Mouse (Mus musculus): ENCODE results near the gene Glt6d1.

Glt6d1 gene

GRCm38 (mm10) chr2:25797635-25798034, 18.0 kb downstream of the Glt6d1 start:
- DNase-seq (ENCODE audit: low read depth, low spot score) = no peak

GRCm38 (mm10) chr2:25789092-25789491, 26.6 kb downstream of the Glt6d1 start:
- no peak for DNase-seq (ENCODE audit: low read depth, low spot score)

GRCm38 (mm10) chr2:25785573-25786322, 29.9 kb downstream of the Glt6d1 start:
- DNase-seq (ENCODE audit: low read depth, low spot score) = no peak

GRCm38 (mm10) chr2:25781957-25782356, 33.7 kb downstream of the Glt6d1 start, which contains the start of gene Gm13539:
Gene Gm13539, plus strand, starts transcription at chr2:25782257.
- DNase-seq (ENCODE audit: low read depth, low spot score) = no peak

GRCm38 (mm10) chr2:25780921-25781320, 34.7 kb downstream of the Glt6d1 start:
- no peak for DNase-seq (ENCODE audit: low read depth, low spot score)

- no peak for DNase-seq (ENCODE audit: low read depth, low spot score)
These were observed 36.6 kb downstream of the Glt6d1 start for GRCm38 (mm10) chr2:25779076-25779475.

- DNase-seq (ENCODE audit: low read depth, low spot score) = no peak
These were observed 38.9 kb downstream of the Glt6d1 start, which contains the start of gene Lcn11 for GRCm38 (mm10) chr2:25776717-25777116. Gene Lcn11, plus strand, starts transcription at chr2:25777017.

- no peak for DNase-seq (ENCODE audit: low read depth, low spot score)
These were observed 39.7 kb downstream of the Glt6d1 start for GRCm38 (mm10) chr2:25775991-25776390.

- no peak for DNase-seq (ENCODE audit: low read depth, low spot score)
These were observed 41.0 kb downstream of the Glt6d1 start for GRCm38 (mm10) chr2:25774640-25775039.

GRCm38 (mm10) chr2:25773507-25773906, 42.1 kb downstream of the Glt6d1 start:
- DNase-seq (ENCODE audit: low read depth, low spot score) = no peak

- no peak for DNase-seq (ENCODE audit: low read depth, low spot score)
These were observed 47.9 kb downstream of the Glt6d1 start for GRCm38 (mm10) chr2:25767764-25768163.

GRCm38 (mm10) chr2:25765269-25765668, 50.4 kb downstream of the Glt6d1 start, which contains the start of gene Lcn3:
Gene Lcn3, plus strand, starts transcription at chr2:25765569.
- DNase-seq (ENCODE audit: low read depth, low spot score) = no peak

- no peak for DNase-seq (ENCODE audit: low read depth, low spot score)
These were observed 57.5 kb downstream of the Glt6d1 start for GRCm38 (mm10) chr2:25758064-25758625.

- DNase-seq (ENCODE audit: low read depth, low spot score) = no peak
These were observed 61.4 kb downstream of the Glt6d1 start for GRCm38 (mm10) chr2:25754201-25754600.
